38 mouse cellular contexts compared by ENCODE assay signal in the genomic region with DNA sequence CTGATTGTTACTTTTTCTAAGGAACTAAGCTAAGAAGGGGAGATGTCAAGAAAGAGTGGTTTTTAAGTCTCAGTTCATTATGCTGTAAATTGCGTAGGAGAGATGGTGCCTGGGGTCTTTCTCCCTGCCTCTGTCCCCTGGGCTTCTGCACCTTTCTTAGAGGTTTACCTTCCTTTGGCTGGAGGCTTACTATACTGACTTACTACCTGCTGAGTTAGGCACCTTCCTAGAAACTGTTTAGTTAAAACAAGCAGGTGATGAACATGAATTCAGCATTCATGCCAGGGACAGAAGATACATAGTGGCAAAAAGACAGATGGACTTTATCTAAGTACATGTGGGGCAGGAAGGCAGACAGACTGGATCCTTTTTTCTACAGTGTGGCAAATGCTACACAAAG. TPM values are rescaled to one million over a fixed set of nuclear protein-coding genes. Genes with fewer than 3 reads are reported as not detected.
"Had no signal": no experiment of that assay in that cellular context is flagged by ENCODE, and none has a peak within 500 bp of the region (broad histone marks: within the 10 kb centered on the region; RNA-seq: fewer than 3 reads in every experiment).

No protein-coding gene starts in this region.

- ATAC-seq: liver, embryonic 12.5 days; liver, postnatal 0 days; lung, postnatal 0 days; midbrain, embryonic 13.5 days; midbrain, embryonic 15.5 days; midbrain, embryonic 16.5 days had no signal

- H3K9ac ChIP-seq: limb, embryonic 12.5 days; limb, embryonic 13.5 days; limb, embryonic 15.5 days; liver, embryonic 12.5 days; liver, embryonic 13.5 days; liver, embryonic 14.5 days; liver, embryonic 15.5 days; liver, postnatal 0 days; lung, embryonic 14.5 days; lung, embryonic 15.5 days; midbrain, embryonic 12.5 days; midbrain, embryonic 13.5 days; midbrain, embryonic 15.5 days had no signal

- H3K36me3 ChIP-seq: limb, embryonic 10.5 days; limb, embryonic 12.5 days; limb, embryonic 13.5 days; limb, embryonic 15.5 days; liver, embryonic 12.5 days; liver, embryonic 13.5 days; liver, embryonic 15.5 days; lung, embryonic 15.5 days; midbrain, embryonic 10.5 days; midbrain, embryonic 12.5 days; midbrain, embryonic 13.5 days; midbrain, embryonic 15.5 days had no signal

- H3K4me3 ChIP-seq: left cerebral cortex, adult 2 months; limb, embryonic 10.5 days; limb, embryonic 12.5 days; limb, embryonic 13.5 days; limb, embryonic 15.5 days; liver, embryonic 12.5 days; liver, embryonic 13.5 days; liver, embryonic 15.5 days; lung, embryonic 15.5 days; megakaryocyte, embryonic 14.5 days; midbrain, embryonic 10.5 days; midbrain, embryonic 12.5 days; midbrain, embryonic 13.5 days; midbrain, embryonic 15.5 days; myocyte had no signal

- H3K4me1 ChIP-seq: liver, embryonic 12.5 days; liver, embryonic 13.5 days; liver, embryonic 15.5 days had no signal

- H3K27ac ChIP-seq: left cerebral cortex, adult 2 months; limb, embryonic 10.5 days; limb, embryonic 12.5 days; limb, embryonic 13.5 days; limb, embryonic 15.5 days; liver, embryonic 12.5 days; liver, embryonic 13.5 days; liver, embryonic 14.5 days; liver, embryonic 15.5 days; lung, embryonic 15.5 days; macrophage; midbrain, embryonic 10.5 days; midbrain, embryonic 12.5 days; midbrain, embryonic 13.5 days; midbrain, embryonic 15.5 days had no signal

- H3K4me2 ChIP-seq: limb, embryonic 12.5 days; limb, embryonic 13.5 days; limb, embryonic 15.5 days; liver, embryonic 11.5 days; liver, embryonic 12.5 days; liver, embryonic 13.5 days; liver, embryonic 15.5 days; lung, embryonic 14.5 days; lung, embryonic 15.5 days; midbrain, embryonic 11.5 days; midbrain, embryonic 12.5 days; midbrain, embryonic 13.5 days; midbrain, embryonic 15.5 days had no signal

- DNase-seq: left cerebral cortex, postnatal 4 days; liver; liver, embryonic 13.5 days; liver, postnatal 0 days; lung, adult 18-20 months; lung, adult 2 months; lung, embryonic 14.5 days; lung, postnatal 10 days; lung, postnatal 14 days; lung, postnatal 36 days; lung, postnatal 4 days; midbrain, embryonic 14.5 days had no signal

- H3K9me3 ChIP-seq: limb, embryonic 10.5 days; limb, embryonic 12.5 days; limb, embryonic 13.5 days; limb, embryonic 15.5 days; liver, embryonic 12.5 days; liver, embryonic 13.5 days; liver, embryonic 15.5 days; lung, embryonic 15.5 days; megakaryocyte, embryonic 14.5 days; midbrain, embryonic 10.5 days; midbrain, embryonic 12.5 days; midbrain, embryonic 13.5 days; midbrain, embryonic 15.5 days had no signal

RNA-seq across cellular contexts. Expression of a gene that starts 2.0 kb away (rescaled TPM):
- total RNA-seq: megakaryocyte progenitor cell, adult 5-6 weeks; megakaryocyte, adult 5-6 weeks; monocyte, adult 5-6 weeks had no signal
- polyA plus RNA-seq: limb, embryonic 10.5 days; limb, embryonic 11.5 days; limb, embryonic 12.5 days; liver, embryonic 11.5 days; macrophage; myocyte had no signal

RNA-seq across cellular contexts. Expression of a gene that starts 23.7 kb away (rescaled TPM):
- total RNA-seq: megakaryocyte-erythroid progenitor cell, adult 5-6 weeks had no signal
- polyA plus RNA-seq: macrophage had no signal

RNA-seq across cellular contexts. Expression of a gene that starts 34.1 kb away (rescaled TPM):
- total RNA-seq: megakaryocyte progenitor cell, adult 5-6 weeks; megakaryocyte, adult 5-6 weeks; megakaryocyte-erythroid progenitor cell, adult 5-6 weeks; monocyte, adult 5-6 weeks had no signal
- polyA plus RNA-seq: liver, embryonic 11.5 days; liver, embryonic 13.5 days; liver, embryonic 16.5 days; macrophage; myocyte had no signal
